Mouse (Mus musculus): ENCODE data around the gene Kcnip4. TPM values are rescaled to one million over a fixed set of nuclear protein-coding genes. Genes with fewer than 3 reads are reported as not detected.

Gene Kcnip4
- polyA plus RNA-seq, 1 experiment from 2014 or later: 3.0 TPM

DNA sequence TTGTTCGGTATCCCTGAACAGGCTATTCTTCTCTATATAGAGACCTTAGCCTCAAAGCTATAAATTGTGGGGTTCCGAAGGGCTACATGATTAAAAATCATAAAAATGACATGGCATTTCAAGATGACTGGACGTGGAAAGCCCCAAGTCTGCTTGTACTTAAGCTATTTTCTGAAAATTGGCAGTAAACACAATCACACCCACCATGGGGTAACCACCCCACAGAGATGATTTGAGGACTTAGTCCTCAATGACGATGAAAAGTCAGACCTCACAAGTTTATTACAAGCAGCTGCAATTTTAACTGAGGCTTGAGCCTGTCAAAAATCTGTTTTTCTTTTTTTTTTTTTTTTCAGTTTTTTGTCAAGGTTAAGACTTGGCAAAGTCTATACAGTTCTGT, 527.3 kb downstream of the Kcnip4 start:
- ATAC-seq (ENCODE audit: low FRiP score, low read depth): no peak
- no peak overlapping the region for H3K4me2 ChIP-seq (replicated peaks)
- no peaks in the 10 kb centered on the region for H3K4me1 ChIP-seq
- no peak overlapping the region for H3K27ac ChIP-seq (replicated peaks)
- H3K4me3 ChIP-seq: no peak overlapping the region
- no peak overlapping the region for H3K9ac ChIP-seq (replicated peaks)
- H3K9me3 ChIP-seq: no peaks in the 10 kb centered on the region
- 72% methylated on average over 4 of the region's 4 CpGs for WGBS
- H3K27me3 ChIP-seq: no peaks in the 10 kb centered on the region
- no peaks in the 10 kb centered on the region for H3K36me3 ChIP-seq

DNA sequence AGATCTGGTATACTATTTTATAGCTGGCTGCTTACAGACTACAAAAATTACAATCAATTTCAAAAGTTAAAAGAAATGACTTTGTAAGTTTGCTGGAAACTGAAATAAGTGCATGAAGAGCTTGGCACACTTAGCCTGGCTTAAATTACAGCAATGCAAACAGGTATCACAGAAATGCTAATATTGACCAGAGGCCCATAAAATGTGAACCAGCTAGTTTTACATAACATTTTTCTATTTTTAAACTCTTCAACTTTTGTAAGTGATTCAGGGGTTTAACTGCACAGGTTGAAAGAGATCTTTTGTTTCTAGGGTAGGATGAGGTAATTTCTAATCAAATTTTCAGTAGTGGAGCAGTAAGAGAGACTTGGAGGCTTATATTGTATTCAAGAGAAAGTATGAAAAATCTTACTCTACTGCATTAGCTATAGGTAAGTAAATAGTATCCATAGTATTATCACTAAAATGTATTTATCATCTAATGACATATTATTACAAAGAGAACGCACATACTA, 535.5 kb downstream of the Kcnip4 start:
- ATAC-seq (ENCODE audit: low FRiP score, low read depth): no peak
- no peaks in the 10 kb centered on the region for H3K36me3 ChIP-seq
- H3K27ac ChIP-seq (replicated peaks): no peak overlapping the region
- no peaks in the 10 kb centered on the region for H3K9me3 ChIP-seq
- no peaks in the 10 kb centered on the region for H3K4me1 ChIP-seq
- WGBS: 93% methylated on average over 1 of the region's 1 CpGs
- H3K27me3 ChIP-seq: no peaks in the 10 kb centered on the region
- no peak overlapping the region for H3K4me2 ChIP-seq (replicated peaks)
- H3K9ac ChIP-seq (replicated peaks): no peak overlapping the region
- H3K4me3 ChIP-seq: no peak overlapping the region

DNA sequence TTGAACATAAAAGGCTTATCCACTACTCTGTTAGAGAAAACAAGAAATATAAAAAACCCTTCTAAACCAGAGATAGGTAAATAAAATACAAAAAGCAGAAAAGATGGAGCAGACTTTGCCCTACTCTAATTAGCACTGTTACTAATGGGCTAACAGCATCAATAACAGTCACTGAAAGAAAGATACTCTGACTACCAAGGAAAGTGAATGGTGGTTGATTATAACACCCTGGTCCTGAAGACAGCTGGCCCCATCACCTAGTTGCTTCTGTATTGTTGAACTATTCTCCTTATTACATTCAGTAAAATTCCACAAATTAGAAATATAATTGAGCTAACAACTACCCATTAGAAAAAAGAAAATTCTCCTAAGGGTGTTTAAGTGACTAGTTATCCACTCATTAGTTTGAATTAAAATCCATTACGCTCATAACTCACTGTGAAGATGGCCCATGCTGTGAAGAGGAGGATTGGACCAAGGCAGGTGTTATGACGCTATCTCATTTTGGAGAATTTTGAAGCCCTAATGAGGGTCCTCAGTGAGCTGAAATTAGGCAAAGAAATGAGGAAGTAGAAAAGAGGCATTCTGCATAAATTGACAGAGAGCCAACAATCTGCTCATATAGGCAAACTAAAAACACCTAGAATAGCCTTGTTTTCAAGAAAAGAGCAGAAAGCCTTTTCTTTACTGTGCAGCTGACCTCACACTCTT, 582.2 kb downstream of the Kcnip4 start:
- ATAC-seq (ENCODE audit: low FRiP score, low read depth): no peak
- WGBS: 91% methylated on average over 2 of the region's 2 CpGs
- H3K27me3 ChIP-seq: no peaks in the 10 kb centered on the region
- H3K4me2 ChIP-seq (replicated peaks): no peak overlapping the region
- H3K27ac ChIP-seq (replicated peaks): no peak overlapping the region
- no peaks in the 10 kb centered on the region for H3K36me3 ChIP-seq
- H3K9ac ChIP-seq (replicated peaks): no peak overlapping the region
- H3K9me3 ChIP-seq: no peaks in the 10 kb centered on the region
- H3K4me1 ChIP-seq: no peaks in the 10 kb centered on the region
- no peak overlapping the region for H3K4me3 ChIP-seq

DNA sequence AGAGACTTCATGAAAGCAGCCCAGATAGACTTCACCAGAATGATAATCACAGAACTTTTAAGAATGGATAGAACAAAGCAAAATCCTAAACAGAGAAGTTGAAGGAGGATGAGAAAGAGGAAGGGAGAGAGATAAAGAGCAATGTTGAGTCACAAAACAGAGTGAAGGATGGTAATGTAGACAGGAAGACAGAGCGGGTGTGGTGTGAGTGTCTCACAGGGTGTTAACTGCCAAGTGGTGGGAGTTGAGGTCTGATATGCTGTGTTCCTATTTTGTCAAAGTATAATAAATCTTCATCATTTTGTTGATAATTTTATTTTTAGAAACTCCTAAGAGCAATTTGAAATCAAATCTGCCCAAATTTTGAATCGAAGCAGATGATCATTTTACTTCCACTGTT, 592.8 kb downstream of the Kcnip4 start:
- Histone ChIP-seq H3K27ac (replicated peaks) (no peak overlapping the region), H3K4me3 (no peak overlapping the region), H3K9ac (replicated peaks) (no peak overlapping the region), H3K36me3 (no peaks in the 10 kb centered on the region), H3K4me2 (replicated peaks) (no peak overlapping the region), H3K27me3 (no peaks in the 10 kb centered on the region), H3K9me3 (no peaks in the 10 kb centered on the region), H3K4me1 (no peaks in the 10 kb centered on the region)
- no peak for ATAC-seq (ENCODE audit: low FRiP score, low read depth)
- WGBS: 88% methylated on average over 2 of the region's 2 CpGs

DNA sequence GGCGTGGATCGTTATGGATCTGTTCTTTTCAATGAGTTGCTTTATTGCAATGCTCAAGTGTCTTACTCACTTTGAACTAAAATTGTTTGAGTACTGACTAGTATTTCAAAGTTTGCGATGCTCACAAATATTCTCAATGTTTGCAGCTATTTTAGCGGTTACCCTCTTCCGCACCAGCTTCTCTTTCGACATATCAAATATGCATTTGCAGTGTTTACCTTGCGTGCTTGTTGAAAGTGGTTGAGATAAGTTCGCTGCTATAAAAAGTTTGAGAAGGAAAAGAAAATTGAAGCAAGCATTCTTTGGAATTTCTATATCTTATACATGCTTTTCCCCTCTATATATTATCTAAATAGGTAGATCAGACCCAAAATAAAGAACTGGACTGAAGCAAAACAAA, 634.5 kb downstream of the Kcnip4 start:
- no peaks in the 10 kb centered on the region for H3K27me3 ChIP-seq
- peak overlapping the region; percentile 41 for H3K4me3 ChIP-seq
- peak overlapping the region; percentile 70 for H3K4me2 ChIP-seq (replicated peaks)
- no peaks in the 10 kb centered on the region for H3K9me3 ChIP-seq
- WGBS: 66% methylated on average over 8 of the region's 8 CpGs
- H3K27ac ChIP-seq (replicated peaks): no peak overlapping the region
- no peaks in the 10 kb centered on the region for H3K36me3 ChIP-seq
- peaks cover 5% of the 10 kb centered on the region; the same call in 1 of the 2 replicates for H3K4me1 ChIP-seq
- H3K9ac ChIP-seq (replicated peaks): peak overlapping the region; percentile 29; the same call in 1 of the 2 replicates
- no peak for ATAC-seq (ENCODE audit: low FRiP score, low read depth)

DNA sequence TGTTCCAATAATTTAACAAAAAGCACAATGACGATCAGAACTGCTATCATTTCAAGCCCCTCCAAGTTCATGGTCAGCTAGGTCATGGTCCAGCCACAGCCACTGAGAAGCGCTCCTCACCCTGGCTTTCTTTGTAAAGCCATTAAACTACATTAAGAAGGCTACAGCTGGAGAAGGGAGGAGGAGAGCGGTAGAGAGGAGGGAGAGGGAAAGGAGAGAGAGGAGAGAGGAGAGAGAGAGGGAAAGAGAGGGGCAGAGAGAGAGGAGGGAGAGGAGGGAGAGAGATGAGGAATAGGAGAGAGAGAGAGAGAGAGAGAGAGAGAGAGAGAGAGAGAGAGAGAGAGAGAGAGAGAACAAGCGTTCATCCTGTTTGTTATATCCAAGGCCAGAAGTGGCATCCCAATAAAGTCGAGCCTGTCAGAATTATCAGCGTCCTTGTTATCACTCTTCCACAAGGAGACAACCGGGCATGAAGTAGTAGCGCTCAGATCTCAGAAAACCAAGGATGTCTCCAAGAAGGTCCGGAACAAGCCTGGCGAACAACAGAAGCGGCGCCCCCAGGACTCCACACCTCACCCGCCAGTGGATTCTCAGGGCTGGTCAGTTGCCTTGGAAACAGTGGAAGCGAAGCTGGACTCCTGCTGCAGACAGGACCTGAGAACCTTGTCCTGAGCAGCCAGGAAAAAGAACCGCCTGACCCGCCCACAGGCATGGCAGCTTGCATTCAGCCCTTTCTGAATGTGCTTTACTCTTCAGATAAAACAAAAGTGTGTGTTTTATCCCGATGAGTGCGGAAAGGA, 635.1 kb downstream of the Kcnip4 start:
- no peak overlapping the region for H3K27ac ChIP-seq (replicated peaks)
- no peaks in the 10 kb centered on the region for H3K36me3 ChIP-seq
- H3K9me3 ChIP-seq: no peaks in the 10 kb centered on the region
- H3K4me2 ChIP-seq (replicated peaks): peak overlapping the region; percentile 70
- ATAC-seq (ENCODE audit: low FRiP score, low read depth): peak; percentile 96
- H3K4me1 ChIP-seq: peaks cover 5% of the 10 kb centered on the region; the same call in 1 of the 2 replicates
- peak overlapping the region; percentile 41 for H3K4me3 ChIP-seq
- H3K27me3 ChIP-seq: no peaks in the 10 kb centered on the region
- 4% methylated on average over 18 of the region's 18 CpGs for WGBS
- peak overlapping the region; percentile 29; the same call in 1 of the 2 replicates for H3K9ac ChIP-seq (replicated peaks)

DNA sequence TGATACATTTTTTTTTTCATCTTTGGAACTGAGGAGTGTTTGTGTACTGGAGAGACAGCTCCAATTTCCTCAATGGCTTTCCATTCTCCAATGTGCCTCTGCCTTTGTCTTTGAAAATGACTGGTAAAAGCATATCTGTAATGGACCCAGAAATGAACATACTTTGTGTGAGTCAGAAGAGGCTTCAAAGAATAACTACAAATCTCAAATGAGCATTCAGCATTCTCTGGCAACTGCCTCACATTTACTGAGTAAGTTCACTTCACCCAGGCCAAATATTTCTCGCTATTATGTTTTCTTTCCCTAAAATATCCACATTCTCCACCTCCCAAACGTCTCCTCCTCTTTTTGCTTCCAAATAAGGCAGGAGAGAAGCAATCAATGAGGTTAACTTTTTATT, 646.6 kb downstream of the Kcnip4 start:
- Histone ChIP-seq H3K27me3 (no peaks in the 10 kb centered on the region), H3K4me1 (no peaks in the 10 kb centered on the region), H3K27ac (replicated peaks) (no peak overlapping the region), H3K4me2 (replicated peaks) (no peak overlapping the region), H3K9me3 (no peaks in the 10 kb centered on the region), H3K4me3 (no peak overlapping the region), H3K36me3 (no peaks in the 10 kb centered on the region), H3K9ac (replicated peaks) (no peak overlapping the region)
- 87% methylated on average over 2 of the region's 2 CpGs for WGBS
- ATAC-seq (ENCODE audit: low FRiP score, low read depth): no peak

DNA sequence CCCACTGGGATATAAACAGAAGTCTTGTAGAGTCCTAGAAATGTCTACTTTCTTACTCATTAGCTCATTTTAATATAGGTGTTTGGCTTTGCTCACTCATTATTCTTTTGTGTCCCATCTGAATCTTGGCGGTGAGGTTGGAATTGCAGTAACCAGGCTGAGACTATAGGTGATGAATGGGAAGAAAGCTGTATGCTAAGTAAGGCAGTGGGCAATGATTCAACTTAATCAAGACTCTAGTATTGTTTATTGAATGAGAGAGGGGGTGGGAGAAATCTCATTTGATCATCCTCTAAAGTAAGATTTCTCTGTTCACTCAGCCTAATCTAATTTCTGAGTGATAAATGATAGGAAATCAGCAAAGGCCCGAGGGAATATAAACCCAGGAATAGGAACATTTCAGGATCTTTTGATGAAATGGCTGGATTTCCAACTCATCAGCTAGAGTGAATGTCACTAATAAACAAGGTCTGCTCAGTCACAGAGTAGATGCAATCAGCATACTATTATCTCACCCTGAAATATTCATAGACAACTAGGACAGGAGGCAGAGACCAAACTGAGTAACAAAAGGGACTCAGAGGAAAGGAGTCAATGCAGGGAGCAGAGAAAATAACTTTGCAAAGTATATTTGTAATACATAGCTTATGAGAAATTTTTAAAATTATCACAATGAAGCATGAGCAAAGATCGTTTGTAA, 660.3 kb downstream of the Kcnip4 start:
- no peak overlapping the region for H3K27ac ChIP-seq (replicated peaks)
- H3K4me3 ChIP-seq: no peak overlapping the region
- WGBS: 59% methylated on average over 3 of the region's 3 CpGs
- 0 out of 2 replicates have a peak, but pooled peaks cover 2% of the 10 kb centered on the region for H3K4me1 ChIP-seq
- H3K27me3 ChIP-seq: no peaks in the 10 kb centered on the region
- H3K9ac ChIP-seq (replicated peaks): no peak overlapping the region
- ATAC-seq (ENCODE audit: low FRiP score, low read depth): no peak; the same call in 1 of the 2 replicates
- no peaks in the 10 kb centered on the region for H3K36me3 ChIP-seq
- H3K4me2 ChIP-seq (replicated peaks): no peak overlapping the region
- H3K9me3 ChIP-seq: no peaks in the 10 kb centered on the region

DNA sequence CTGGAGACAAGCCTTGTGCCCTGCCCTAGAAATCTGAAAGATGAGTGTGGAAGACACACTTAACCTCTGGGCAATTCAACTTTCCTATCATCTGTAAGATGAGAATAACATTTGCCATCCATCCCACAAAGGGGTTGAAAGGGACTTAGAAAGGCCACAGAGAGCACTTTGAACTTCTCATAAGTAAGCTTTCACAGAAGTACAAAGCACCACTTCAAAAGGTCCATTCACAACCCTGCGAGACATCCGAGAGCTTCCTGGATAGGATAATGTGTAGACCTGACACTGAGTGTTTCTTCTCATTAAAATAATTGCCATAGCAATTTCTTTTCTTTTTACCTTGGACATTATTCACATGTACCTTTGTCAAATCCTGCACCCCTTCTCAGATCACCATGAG, 683.7 kb downstream of the Kcnip4 start:
- Histone ChIP-seq H3K27ac (replicated peaks) (no peak overlapping the region), H3K27me3 (no peaks in the 10 kb centered on the region), H3K9ac (replicated peaks) (no peak overlapping the region), H3K36me3 (no peaks in the 10 kb centered on the region), H3K4me3 (no peak overlapping the region), H3K4me2 (replicated peaks) (no peak overlapping the region), H3K9me3 (no peaks in the 10 kb centered on the region), H3K4me1 (no peaks in the 10 kb centered on the region)
- 0 out of 2 replicates have a peak, but pooled peaks have one; percentile 23 for ATAC-seq (ENCODE audit: low FRiP score, low read depth)
- 18% methylated on average over 2 of the region's 2 CpGs for WGBS

DNA sequence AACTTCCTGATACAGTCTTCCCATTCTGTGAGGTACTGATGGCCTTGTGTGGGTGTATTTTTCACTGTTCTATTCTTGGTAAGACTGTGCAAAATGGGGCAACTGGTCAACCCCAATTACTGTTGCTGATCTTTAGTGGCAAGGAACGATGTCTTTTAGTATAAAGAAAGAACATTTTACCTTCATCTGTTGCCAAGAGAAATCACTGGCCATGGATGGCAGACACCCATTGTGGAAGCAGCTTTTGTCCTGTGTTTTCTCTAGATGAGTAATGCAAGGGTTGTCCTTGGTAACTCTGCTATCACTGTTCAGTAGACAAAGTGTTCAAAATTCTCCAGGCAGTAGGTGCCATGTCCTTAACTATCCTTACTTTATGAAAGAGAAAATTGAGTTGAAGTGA, 729.2 kb downstream of the Kcnip4 start:
- no peak overlapping the region for H3K4me2 ChIP-seq (replicated peaks)
- no peak overlapping the region for H3K27ac ChIP-seq (replicated peaks)
- H3K27me3 ChIP-seq: no peaks in the 10 kb centered on the region
- no peak overlapping the region for H3K9ac ChIP-seq (replicated peaks)
- no peaks in the 10 kb centered on the region for H3K36me3 ChIP-seq
- ATAC-seq (ENCODE audit: low FRiP score, low read depth): no peak
- no peaks in the 10 kb centered on the region for H3K9me3 ChIP-seq
- H3K4me1 ChIP-seq: no peaks in the 10 kb centered on the region
- WGBS: 74% methylated on average over 1 of the region's 1 CpGs
- no peak overlapping the region for H3K4me3 ChIP-seq

DNA sequence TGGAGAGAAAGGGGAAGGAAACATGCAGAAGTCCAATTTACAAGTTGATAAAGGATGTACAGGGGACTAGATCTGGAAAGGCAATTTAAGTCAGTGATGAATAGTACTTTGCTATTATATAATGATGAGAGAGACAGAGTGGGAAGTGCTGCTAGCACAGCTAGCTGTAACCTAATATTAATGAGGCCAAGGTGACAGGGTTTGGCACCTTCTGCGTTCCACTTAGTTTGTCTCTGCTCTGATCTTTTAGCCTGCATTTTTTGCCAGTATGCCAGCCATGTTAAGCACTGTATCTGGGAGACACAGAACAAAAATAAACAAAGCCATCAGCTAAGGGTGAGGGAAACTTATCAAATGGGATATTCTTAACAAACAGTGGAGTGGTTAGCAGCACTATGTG, 745.3 kb downstream of the Kcnip4 start:
- Histone ChIP-seq H3K27me3 (no peaks in the 10 kb centered on the region), H3K36me3 (no peaks in the 10 kb centered on the region), H3K4me2 (replicated peaks) (no peak overlapping the region), H3K9me3 (no peaks in the 10 kb centered on the region), H3K27ac (replicated peaks) (no peak overlapping the region), H3K4me1 (no peaks in the 10 kb centered on the region), H3K9ac (replicated peaks) (no peak overlapping the region), H3K4me3 (no peak overlapping the region)
- no peak for ATAC-seq (ENCODE audit: low FRiP score, low read depth)
- 68% methylated on average over 1 of the region's 1 CpGs for WGBS

DNA sequence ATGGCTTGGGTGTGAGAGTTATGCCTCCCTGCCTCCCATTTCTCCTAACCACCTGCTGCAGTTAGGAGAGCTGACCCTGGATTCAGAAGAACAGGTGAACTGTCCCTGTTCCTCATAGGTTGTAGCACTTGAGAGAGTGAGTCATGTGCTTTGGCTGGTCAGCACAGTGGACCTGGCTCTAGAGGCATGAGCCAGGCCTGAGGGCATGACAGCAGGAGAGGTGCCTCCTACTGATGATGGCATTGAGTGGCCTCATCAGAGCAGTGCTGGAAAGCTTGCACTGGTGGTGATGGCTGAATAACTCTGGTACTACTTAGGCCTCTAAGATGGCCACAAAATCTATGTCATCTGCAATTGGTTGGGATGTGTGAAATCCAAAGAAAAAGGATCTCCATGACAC, 776.1 kb downstream of the Kcnip4 start:
- no peaks in the 10 kb centered on the region for H3K4me1 ChIP-seq
- H3K4me3 ChIP-seq: no peak overlapping the region
- no peaks in the 10 kb centered on the region for H3K9me3 ChIP-seq
- H3K27ac ChIP-seq (replicated peaks): no peak overlapping the region
- no peak overlapping the region for H3K9ac ChIP-seq (replicated peaks)
- H3K36me3 ChIP-seq: no peaks in the 10 kb centered on the region
- ATAC-seq (ENCODE audit: low FRiP score, low read depth): no peak
- no peak overlapping the region for H3K4me2 ChIP-seq (replicated peaks)
- H3K27me3 ChIP-seq: no peaks in the 10 kb centered on the region

Measured in midbrain, embryonic 12.5 days (tissue).